Mouse (Mus musculus) regulatory T cell (primary cell): ENCODE measurements around the gene Slitrk3.
"Not testable (repeated sequence)": the region's sequence is repeated elsewhere in the genome, so short reads cannot be mapped to it uniquely, and the experiment has no call there.

Experiments used
- in situ Hi-C: fragments of 300-600 bp; cut with MboI, MseI; formaldehyde crosslinking; loops from one replicate; pipeline ENCODE4 v1.15.1; 2025; ENCODE audit warnings: high pct_unique_total_duplicates

Slitrk3 gene

DNA sequence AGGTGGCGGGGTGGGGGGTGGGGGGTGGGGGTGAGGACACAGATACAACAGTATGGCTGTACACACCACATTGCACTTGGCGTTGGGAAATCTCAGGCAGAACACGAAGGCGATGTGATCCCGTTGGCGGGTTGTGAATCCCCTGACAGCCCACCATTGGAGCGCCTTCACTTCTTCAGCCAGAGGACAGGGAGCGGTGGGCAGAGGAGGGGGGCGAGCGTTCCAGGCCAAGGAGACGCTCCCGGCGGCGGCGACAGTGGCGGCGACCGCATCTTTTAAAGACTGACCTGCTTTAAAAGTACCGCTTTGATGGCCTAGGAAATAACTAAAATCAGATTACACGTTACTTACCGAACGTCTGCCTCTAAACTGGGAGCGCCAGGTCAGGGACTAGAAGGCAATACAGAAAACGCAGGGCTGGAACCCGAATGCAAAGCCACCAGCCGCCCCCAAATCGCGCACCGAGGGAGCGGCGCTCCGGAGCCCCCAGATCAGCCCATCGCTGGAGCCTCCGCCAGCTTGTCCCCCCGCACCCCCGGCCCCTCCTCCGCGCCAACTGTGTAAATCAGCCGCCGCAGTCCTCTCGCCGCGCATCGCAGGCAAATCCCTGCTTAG is at the start of gene Slitrk3:
Gene Slitrk3 (minus strand): TSS at position 607 of the 615 bp plus-strand sequence.
- in situ Hi-C loops: no loop called here

- in situ Hi-C loops: not testable (repeated sequence)
Observed at GRCm38 (mm10) chr3:73094445-73094844, 36.8 kb upstream of the Slitrk3 start.

GRCm38 (mm10) chr3:73084620-73085019 is 27.0 kb upstream of the Slitrk3 start:
- in situ Hi-C loops: no loop called here

DNA sequence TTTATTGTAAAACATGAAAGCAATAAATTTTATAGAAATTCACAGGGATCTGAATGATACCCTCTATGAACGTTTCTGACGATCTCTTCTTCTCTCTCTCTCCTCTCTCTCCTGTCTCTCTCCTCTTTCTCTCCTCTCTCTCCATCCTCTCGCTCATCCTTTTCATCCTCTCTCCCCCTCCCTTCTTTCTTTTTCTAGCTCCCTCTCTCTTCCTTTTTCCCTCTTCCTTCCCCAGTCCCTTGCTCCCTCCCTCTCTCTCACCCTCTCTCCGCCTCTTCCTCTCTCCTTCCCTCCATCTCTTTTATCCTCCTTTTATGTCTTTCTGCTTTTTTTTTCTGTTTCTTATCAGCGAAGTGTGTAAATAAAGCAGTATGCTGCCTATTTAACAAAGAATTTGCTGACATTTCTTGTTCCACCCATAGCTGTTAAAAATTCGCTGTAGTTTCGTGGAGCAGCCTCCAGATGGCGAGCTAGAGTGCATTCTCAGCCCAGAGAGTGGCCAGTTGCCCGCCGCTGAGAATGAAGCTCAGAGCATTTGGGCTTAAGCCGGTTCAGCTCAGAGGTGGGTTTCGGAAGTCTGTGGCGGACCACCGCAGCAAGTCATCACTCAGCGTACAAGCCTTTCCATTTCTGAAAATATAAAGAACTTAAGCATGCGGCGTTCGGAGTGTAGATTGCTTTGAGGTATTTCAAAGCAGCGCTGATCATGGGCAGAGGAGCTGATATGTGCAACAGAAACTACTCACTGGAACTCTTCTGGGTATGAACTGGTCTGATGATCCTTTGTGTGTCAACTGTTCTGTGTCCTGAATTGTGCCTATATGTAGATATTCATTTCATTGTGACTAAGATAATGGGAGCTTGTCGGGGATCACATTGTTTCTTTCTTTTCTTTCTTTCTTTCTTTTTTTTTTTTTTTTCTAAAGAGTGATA is 8.5 kb upstream of the Slitrk3 start:
- in situ Hi-C loops: no loop called here

- in situ Hi-C loops: no loop called here
Observed at GRCm38 (mm10) chr3:73058190-73058589, 587 bp upstream of the Slitrk3 start.

- in situ Hi-C loops: no loop called here
Observed at GRCm38 (mm10) chr3:73056492-73057196, 959 bp downstream of the Slitrk3 start.

DNA sequence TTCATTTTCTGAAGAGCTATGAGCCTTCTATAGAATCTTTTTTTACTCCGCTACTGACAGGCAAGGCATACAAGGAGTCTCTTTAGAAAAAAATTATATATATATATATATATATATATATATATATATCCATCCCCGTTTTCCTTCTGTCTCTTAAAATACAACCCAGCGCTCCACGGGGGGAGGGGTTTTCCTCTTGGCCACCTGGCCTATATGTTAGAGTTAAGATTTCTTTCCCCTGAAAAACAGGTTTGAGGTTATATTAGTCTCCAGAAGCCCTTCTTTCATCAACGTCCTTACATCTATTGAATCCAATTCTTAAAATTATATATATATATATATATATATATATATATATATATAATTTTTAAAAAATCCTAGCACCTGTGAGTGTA is 1.6 kb downstream of the Slitrk3 start:
- in situ Hi-C loops: no loop called here

DNA sequence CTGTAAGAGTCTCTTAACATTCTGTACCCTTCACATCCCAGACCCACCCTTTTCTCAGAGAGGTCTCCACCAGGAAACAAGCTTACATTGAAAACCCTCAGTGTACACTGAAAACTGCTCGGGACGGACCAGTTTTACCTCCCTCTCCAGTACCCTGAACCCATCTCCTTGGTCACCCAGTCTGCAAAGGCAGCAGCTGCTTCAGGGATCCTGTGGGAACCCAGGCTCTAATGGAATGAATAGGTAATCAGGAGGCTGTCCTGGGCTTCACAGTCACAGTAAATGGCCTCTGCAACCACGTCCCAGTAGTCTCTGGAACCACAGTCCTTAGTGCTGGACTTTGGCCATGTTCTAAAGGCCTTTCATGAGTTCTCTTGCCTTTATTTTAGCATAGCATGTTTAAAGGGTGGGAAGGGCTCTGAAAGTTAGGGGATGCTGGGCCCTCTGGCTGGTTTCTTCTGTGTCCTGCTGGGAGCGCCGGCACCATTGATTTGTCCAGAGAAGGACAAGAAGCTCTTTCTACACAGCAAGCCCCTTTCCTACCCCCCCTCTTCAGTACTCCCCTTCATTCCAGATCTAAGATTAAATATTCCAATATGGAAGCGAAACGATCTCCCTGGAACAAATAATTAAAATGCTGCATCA is 2.1 kb downstream of the Slitrk3 start:
- in situ Hi-C loops: no loop called here

DNA sequence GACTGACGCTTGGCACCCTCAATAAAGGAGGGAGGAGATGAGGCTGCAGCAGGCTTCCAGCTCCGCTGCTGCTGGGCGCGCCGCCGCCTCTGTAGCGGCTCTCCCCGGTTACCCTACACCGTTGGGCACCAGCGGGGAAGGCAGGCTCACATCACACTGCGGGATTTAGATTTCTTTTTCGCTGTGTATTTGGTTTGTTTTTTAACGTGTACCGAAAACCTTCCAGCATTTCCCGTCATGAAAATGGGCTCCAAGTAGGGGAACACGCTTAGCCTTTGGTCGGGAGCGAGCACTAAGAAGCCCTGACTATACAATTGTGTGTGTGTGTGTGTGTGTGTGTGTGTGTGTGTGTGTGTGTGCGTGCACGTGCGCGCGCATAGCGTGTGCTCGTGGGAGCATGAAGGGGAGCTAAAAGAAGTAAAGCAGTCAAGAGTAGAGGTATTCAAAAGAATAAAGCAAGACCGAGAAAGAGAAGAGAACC is 4.1 kb downstream of the Slitrk3 start:
- in situ Hi-C loops: no loop called here

DNA sequence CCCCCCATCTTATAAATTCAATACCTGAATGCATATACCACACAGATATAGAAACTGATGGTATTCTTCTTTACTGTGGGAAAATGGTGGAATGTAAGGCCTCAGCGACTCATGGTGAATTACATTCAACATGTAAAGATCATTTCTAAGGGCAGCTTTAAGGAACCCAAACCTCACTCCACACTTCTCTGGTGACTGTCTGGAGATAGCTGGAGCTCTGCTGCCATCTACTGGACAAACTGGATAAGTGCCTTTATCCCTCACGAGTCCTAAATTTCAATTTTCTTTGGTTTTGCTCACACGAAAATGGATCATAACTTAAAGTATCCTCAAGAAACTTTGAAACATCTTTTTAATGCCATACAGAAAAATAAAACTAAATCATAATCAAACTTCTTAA is 11.4 kb downstream of the Slitrk3 start:
- in situ Hi-C loops: no loop called here

- in situ Hi-C loops: no loop called here
Observed at GRCm38 (mm10) chr3:73042256-73042655, 15.3 kb downstream of the Slitrk3 start.

DNA sequence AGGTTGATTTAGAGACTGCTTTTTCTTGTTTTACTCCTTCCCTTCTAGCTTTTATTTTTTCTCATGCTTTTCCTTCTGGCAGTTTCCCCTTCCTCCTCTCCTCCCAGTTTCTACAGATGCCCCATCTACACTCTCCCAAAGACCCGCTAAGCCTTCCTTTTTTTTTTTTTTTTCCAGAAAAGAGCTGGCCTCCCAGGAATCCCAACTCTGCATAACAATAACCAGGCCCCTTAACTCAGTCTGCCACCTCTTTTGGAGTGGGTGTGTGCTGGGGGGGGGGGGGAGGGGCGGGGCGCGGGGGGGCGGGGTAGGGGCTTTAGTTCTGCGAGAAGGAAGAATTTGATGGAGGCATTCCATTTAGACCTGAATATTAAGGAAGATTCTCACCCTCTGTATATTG is 51.6 kb downstream of the Slitrk3 start:
- in situ Hi-C loops: no loop called here

GRCm38 (mm10) chr3:73002933-73003696 is 54.5 kb downstream of the Slitrk3 start:
- in situ Hi-C loops: no loop called here

GRCm38 (mm10) chr3:72997517-72997916 is 60.1 kb downstream of the Slitrk3 start:
- in situ Hi-C loops: loop anchor here (10.0 kb wide), 1 partner anchor 1177 kb away; no protein-coding TSS in a partner anchor
